Mouse (Mus musculus): ENCODE measurements around the gene Zfp978. TPM values are rescaled to one million over a fixed set of nuclear protein-coding genes. Genes with fewer than 3 reads are reported as not detected.
"Not testable (repeated sequence)": the region's sequence is repeated elsewhere in the genome, so short reads cannot be mapped to it uniquely, and the experiment has no call there.

Zfp978 gene
- polyA plus RNA-seq, 1 experiment from 2014 or later = 0.16 TPM

DNA sequence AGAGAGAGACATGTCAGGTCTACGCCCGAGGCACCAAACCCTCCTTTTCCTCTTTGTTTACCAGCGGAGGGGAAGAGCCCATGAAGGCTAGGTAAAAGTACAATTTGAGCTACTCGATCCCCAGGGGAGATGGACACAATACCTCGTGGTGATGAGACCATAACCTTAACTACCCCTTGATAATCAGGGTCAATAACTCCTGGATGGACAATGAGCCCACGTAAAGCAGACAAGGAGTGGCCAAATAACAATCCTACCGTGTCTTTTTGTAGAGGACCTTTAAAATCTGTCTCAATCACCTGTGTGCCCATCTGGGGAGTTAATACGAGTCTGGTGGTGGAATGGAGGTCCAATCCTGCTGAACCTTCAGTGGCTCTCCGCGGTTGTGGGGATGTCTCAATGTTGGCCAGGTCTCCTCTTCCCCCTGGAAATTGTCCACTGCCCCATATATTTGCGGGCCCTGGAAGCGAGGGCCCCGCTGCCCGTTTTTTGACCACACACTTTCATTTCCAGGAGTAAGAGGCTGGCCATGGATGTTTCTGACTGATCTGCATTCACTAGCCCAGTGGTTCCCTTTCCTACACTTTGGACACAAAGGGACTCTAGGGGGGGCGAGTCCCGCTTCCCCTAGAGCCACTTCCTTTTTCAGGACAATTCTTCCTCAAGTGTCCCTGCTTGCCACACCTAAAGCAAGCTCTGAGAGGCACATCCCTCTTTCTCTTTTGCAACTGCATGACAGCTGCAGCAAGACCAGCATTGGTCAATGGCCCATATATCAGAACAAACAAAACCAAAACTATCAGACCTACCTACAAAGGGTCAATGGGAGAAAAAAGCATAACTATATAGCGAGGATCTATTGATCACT is 40.0 kb downstream of the Zfp978 start:
- not testable (repeated sequence) for ATAC-seq (ENCODE audit: insufficient read depth); H3K4me2 ChIP-seq; H3K36me3 ChIP-seq (replicated peaks); H3K4me1 ChIP-seq (replicated peaks); H3K27me3 ChIP-seq; H3K4me3 ChIP-seq (replicated peaks); H3K27ac ChIP-seq (replicated peaks); H3K9ac ChIP-seq
- peaks cover 32% of the 10 kb centered on the region for H3K9me3 ChIP-seq (replicated peaks)
- 62% methylated on average over 17 of the region's 17 CpGs for WGBS (ENCODE audit: insufficient replicate concordance)

DNA sequence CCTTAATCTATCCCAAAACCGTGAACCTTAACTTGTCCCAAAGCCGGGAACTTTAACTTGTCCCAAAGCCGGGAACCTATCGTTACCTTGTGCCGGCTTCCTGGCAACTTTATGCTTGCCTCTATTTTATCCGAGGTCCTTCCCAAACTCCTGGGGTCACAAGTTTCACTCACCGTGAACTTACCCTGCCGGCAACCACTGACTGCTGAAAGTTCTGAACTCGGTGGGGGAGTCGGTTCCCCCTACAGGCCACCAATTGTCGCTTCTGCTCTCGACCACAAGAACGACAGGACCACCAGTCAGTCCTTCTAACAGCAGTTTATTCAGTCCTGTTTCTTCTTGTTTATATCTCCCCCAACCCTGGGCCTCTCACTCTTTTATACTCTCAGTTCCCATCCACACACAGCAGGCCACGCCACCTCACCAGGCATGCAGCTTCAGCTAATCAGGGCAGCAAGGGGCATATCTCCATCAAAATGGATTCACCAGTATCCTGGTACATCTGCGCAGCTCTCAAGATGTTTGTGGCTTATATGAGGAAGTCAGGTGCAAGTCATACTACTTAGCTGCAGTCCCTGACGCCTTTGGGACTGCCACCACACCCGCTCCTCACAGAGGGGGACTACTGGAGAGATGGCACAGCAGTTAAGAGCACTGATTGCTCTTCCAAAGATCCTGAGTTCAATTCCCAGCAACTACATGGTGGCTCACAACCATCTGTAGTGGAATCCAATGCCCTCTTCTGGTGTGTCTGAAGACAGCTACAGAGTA is 40.8 kb downstream of the Zfp978 start:
- ATAC-seq (ENCODE audit: insufficient read depth); H3K4me3 ChIP-seq (replicated peaks); H3K9ac ChIP-seq: not testable (repeated sequence)

DNA sequence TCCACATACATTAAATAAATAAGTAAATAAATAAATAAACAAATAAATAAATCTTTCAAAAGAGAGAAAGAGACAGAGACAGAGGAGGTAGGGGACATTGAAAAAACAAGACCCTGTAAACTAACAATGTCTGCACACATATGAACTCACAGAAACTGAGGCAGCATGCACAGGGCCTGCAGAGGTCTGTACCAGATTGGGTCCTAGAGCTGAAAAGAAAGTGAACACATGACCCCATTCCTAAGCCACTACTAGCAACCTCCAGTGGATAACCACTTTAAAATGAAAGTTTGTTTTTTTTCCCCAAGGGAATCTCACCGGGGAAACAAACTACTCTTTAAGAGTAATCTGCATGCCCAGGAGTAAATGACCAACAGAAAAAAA is 41.4 kb downstream of the Zfp978 start:
- not testable (repeated sequence) for H3K9ac ChIP-seq; ATAC-seq (ENCODE audit: insufficient read depth); H3K4me1 ChIP-seq (replicated peaks); H3K36me3 ChIP-seq (replicated peaks); H3K27me3 ChIP-seq; H3K4me2 ChIP-seq; H3K4me3 ChIP-seq (replicated peaks); H3K27ac ChIP-seq (replicated peaks)
- peaks cover 32% of the 10 kb centered on the region for H3K9me3 ChIP-seq (replicated peaks)
- 21% methylated on average over 1 of the region's 1 CpGs for WGBS (ENCODE audit: insufficient replicate concordance)

More for the DNA sequence above, 40.8 kb downstream of the Zfp978 start:
- not testable (repeated sequence) for H3K4me1 ChIP-seq (replicated peaks); H3K27me3 ChIP-seq; H3K36me3 ChIP-seq (replicated peaks); H3K27ac ChIP-seq (replicated peaks); H3K4me2 ChIP-seq
- H3K9me3 ChIP-seq (replicated peaks) = peaks cover 32% of the 10 kb centered on the region
- WGBS (ENCODE audit: insufficient replicate concordance) = 66% methylated on average over 17 of the region's 17 CpGs

DNA sequence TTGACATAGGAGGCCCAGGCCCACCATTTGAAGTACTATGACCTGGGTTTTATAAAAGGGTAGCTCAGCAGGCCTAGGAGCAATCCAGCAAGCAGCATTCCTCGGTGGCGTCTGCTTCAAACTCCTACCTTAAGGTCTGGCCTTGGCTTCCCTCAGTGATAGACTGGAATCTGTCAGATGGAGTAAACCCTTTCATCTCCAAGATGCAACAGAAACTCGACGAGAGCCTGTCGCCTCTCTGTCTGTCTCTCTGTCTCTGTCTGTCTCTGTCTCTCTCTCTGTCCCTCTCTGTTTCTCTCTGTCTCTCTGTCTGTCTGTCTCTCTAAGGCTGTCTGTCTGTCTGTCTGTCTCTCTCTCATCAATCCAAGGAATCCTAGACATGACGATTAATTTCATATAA is 42.4 kb downstream of the Zfp978 start:
- not testable (repeated sequence) for H3K4me2 ChIP-seq; H3K36me3 ChIP-seq (replicated peaks); H3K4me1 ChIP-seq (replicated peaks); H3K27ac ChIP-seq (replicated peaks); H3K27me3 ChIP-seq; H3K4me3 ChIP-seq (replicated peaks); ATAC-seq (ENCODE audit: insufficient read depth); H3K9ac ChIP-seq
- peaks cover 32% of the 10 kb centered on the region for H3K9me3 ChIP-seq (replicated peaks)
- 69% methylated on average over 6 of the region's 6 CpGs for WGBS (ENCODE audit: insufficient replicate concordance)

DNA sequence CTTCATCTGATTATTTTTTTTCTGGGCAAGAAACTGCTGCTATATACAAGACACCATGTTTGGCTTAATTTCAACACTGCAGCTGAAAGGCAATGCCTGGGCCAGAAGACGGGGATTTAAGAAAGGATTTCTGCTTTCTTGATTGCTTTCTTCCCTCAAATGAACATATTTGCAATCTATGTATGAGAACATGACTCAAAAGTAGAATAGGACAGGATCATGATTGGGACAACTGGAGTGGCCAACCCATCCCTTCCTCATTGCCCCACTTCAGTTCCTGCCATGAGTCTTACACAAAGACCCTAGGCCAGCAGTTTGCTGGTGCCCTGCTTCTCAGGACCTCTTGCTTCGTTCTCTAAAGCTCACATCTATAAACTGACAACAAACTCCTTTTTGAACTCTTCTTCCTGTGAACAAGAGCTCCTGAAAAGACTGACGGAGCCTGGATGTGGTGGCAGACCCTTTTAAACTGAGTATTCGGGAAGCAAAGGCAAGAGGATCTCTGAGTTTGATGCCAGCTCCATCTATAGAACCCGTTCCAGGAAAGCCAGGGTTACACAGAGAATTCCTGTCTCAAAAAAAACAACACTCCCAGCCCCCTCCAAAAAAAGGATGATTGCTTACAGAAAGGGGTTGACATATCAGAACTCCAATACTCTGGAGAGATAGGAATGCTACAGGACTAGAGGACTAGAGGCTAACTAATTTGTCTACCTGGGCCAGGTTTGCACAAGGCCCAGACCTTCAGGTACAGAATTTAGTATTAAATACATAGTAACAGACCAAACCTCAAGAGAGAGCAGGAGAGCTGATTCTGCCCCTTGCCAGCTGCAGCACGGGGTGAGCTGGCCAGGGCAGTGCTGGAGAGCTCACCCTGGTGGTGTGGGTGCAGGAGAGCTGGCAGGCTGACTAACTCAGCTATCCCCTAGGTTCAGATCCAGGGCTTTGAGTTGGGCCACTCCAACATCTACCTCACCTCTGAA is 43.1 kb downstream of the Zfp978 start:
- WGBS (ENCODE audit: insufficient replicate concordance) = 51% methylated on average over 6 of the region's 6 CpGs
- not testable (repeated sequence) for H3K27ac ChIP-seq (replicated peaks); H3K4me3 ChIP-seq (replicated peaks); H3K36me3 ChIP-seq (replicated peaks); H3K27me3 ChIP-seq; H3K4me2 ChIP-seq; H3K9ac ChIP-seq; H3K4me1 ChIP-seq (replicated peaks)
- peak; percentile 47 for ATAC-seq (ENCODE audit: insufficient read depth)
- peaks cover 27% of the 10 kb centered on the region for H3K9me3 ChIP-seq (replicated peaks)

DNA sequence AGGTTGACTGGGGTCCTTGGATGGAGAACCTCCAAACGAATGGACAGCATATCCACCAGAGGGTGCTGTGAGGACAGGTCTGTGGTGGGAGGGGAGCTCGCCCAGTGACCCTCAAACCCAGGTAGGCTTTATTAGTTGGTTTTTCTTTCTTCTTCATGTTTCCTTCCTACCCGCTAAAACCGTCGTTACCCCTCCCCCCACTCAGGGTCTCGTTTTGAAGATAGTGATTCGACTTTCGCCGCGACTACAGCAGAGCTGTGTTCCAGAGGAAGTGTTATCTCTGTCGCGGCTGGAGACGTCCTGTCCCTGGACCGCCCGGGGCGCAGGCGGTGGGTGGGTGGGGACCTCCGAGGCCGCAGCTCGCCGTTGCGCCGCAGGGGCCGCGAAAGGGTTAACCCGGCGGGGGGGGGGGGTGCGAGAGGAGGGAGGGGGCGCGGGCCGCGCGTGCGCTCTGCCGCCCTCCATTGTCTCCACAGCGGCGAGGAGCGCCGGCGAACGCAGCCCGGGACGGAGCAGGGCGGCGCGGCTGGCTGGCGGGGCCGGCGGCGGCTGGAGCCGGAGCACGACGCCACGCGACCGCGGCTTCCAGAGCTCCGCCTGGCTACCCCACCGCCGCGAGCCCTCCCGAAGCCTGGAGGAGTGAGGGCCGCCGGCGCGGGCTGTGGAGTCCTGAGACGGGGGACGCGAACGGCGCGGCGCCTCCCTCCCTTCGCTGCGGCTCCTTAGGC is 45.8 kb downstream of the Zfp978 start:
- peaks cover 17% of the 10 kb centered on the region for H3K9me3 ChIP-seq (replicated peaks)
- peak; percentile 67 for ATAC-seq (ENCODE audit: insufficient read depth)
- H3K4me2 ChIP-seq = peak overlapping the region; percentile 73
- 0 out of 2 replicates have a peak overlapping the region, but pooled peaks have one; percentile 20 for H3K9ac ChIP-seq
- H3K4me3 ChIP-seq (replicated peaks) = peak overlapping the region; percentile 51
- no peak overlapping the region for H3K27ac ChIP-seq (replicated peaks)
- WGBS (ENCODE audit: insufficient replicate concordance) = under 1% methylated on average over 37 of the region's 75 CpGs
- no peaks in the 10 kb centered on the region for H3K36me3 ChIP-seq (replicated peaks)
- H3K4me1 ChIP-seq (replicated peaks) = no peaks in the 10 kb centered on the region
- H3K27me3 ChIP-seq = no peaks in the 10 kb centered on the region

DNA sequence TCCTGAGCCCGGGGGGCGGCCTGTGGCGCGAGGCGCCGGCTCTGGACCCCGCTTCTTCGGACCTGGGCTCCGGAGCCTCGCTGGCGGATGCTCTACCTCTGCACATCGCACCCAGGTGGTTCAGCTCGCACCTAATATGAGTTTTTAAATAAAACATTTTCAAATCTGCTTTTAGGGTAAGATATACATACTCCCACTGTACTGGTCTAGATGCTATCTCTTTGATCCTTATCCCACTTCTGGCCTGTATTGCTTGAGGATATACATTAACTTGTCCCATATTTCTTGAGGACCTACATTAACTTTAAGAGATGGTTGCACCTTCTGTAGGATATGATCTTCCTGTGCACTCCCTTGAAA is 46.3 kb downstream of the Zfp978 start:
- Histone ChIP-seq H3K36me3 (replicated peaks) (no peaks in the 10 kb centered on the region), H3K9ac (0 out of 2 replicates have a peak overlapping the region, but pooled peaks have one; percentile 20), H3K27ac (replicated peaks) (no peak overlapping the region), H3K4me3 (replicated peaks) (peak overlapping the region; percentile 51), H3K4me2 (peak overlapping the region; percentile 73), H3K27me3 (no peaks in the 10 kb centered on the region), H3K9me3 (replicated peaks) (peaks cover 12% of the 10 kb centered on the region), H3K4me1 (replicated peaks) (no peaks in the 10 kb centered on the region)
- ATAC-seq (ENCODE audit: insufficient read depth) = no peak; the same call in 1 of the 2 replicates
- WGBS (ENCODE audit: insufficient replicate concordance) = 5% methylated on average over 13 of the region's 13 CpGs

DNA sequence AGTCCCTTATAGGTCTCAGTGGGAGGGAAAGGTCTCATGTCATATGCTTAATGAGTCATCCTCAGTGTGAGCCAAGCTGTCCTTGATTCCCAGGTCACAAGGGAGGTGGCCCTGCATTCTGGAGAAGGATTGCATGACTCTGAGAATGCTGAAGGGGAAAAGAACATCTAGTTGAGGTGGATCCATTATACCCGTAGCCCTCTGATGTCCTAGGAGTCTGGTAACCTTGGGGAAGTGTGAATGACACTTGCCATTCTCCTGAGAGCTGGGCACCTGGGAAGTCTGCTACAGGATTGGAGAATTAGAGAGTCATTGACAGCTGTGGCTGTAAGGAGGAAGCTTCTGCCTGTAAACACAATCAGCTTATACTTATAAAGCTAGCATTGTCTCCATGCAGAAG is 55.3 kb downstream of the Zfp978 start:
- H3K9me3 ChIP-seq (replicated peaks); H3K9ac ChIP-seq; H3K4me1 ChIP-seq (replicated peaks); H3K4me3 ChIP-seq (replicated peaks); H3K4me2 ChIP-seq; H3K36me3 ChIP-seq (replicated peaks); H3K27ac ChIP-seq (replicated peaks); ATAC-seq (ENCODE audit: insufficient read depth); H3K27me3 ChIP-seq: not testable (repeated sequence)
- 33% methylated on average over 1 of the region's 1 CpGs for WGBS (ENCODE audit: insufficient replicate concordance)

DNA sequence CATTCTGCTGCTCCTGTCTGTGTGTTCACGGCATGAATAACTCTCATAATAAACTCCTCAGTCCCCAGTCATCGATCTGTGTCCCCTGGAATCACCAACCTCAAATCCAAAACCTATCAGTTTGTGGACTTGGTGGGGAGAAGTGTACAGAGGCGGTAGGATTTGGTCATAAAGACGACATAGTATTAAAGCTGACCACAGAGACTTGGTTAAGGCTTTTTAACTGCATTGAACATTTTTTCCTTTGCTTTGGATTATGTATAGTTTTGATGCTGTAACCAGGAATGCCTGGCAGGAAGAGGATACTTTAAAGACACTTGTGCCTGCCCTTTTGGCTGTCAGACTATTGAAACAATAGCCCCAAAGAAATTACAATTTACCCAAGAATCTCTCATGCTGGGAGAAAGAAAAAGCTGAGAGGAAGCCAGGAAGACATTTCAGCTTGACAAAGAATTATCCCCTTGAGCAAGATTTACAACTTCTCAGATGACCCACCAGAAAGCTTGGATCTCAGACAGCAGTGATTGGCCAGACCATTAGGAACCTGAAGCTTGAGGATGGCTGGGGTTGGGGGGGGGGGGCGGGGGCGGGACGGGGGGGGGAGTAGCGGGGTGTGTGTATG is 56.2 kb downstream of the Zfp978 start:
- WGBS (ENCODE audit: insufficient replicate concordance) = 38% methylated on average over 8 of the region's 8 CpGs
- no peak overlapping the region for H3K27ac ChIP-seq (replicated peaks)
- H3K9me3 ChIP-seq (replicated peaks) = peaks cover 7% of the 10 kb centered on the region; the same call in 1 of the 2 replicates

DNA sequence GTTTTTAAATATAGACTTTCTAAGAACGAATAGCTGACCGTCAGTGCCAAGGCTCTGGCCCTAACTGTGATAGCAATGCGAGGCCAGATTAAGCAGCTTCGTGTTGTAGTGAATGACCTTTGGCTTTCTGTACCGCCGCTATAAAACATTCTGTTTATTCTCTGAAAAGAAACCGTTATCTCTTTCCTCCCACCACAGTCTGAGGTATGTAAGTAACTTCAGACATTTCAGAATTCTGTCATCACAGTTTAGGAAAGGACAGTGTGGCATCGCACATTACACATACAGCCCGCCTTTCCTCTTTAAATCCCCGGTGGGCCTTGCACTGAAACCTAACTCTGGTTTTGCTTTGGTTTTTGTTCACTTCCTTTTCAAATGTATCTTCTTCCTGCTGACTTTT is 56.8 kb downstream of the Zfp978 start:
- Histone ChIP-seq H3K27me3 (no peaks in the 10 kb centered on the region), H3K9me3 (replicated peaks) (peaks cover 7% of the 10 kb centered on the region; the same call in 1 of the 2 replicates), H3K4me3 (replicated peaks) (no peak overlapping the region), H3K27ac (replicated peaks) (no peak overlapping the region), H3K4me2 (no peak overlapping the region), H3K4me1 (replicated peaks) (no peaks in the 10 kb centered on the region), H3K9ac (no peak overlapping the region), H3K36me3 (replicated peaks) (no peaks in the 10 kb centered on the region)
- 52% methylated on average over 10 of the region's 10 CpGs for WGBS (ENCODE audit: insufficient replicate concordance)
- no peak for ATAC-seq (ENCODE audit: insufficient read depth)

More for the DNA sequence above, 56.2 kb downstream of the Zfp978 start:
- ATAC-seq (ENCODE audit: insufficient read depth) = peak; percentile 7; the same call in 1 of the 2 replicates
- Histone ChIP-seq H3K4me2 (no peak overlapping the region), H3K9ac (no peak overlapping the region), H3K27me3 (no peaks in the 10 kb centered on the region), H3K4me3 (replicated peaks) (no peak overlapping the region), H3K36me3 (replicated peaks) (no peaks in the 10 kb centered on the region), H3K4me1 (replicated peaks) (no peaks in the 10 kb centered on the region)

Measured in liver, embryonic 15.5 days (tissue).